Mouse (Mus musculus) kidney, postnatal 0 days (tissue): Measurements from ENCODE around the gene Cbx5. TPM values are rescaled to one million over a fixed set of nuclear protein-coding genes. Genes with fewer than 3 reads are reported as not detected.

Experiments
- ATAC-seq: fragments of 200-750 bp; cut with Nextera tagmentation; replicated peaks from 2 replicates; pipeline ENCODE4 v1.8.0; 2017; ENCODE audit warnings: low read depth, moderate number of reproducible peaks, moderate TSS enrichment, moderate library complexity; ENCODE audit not compliant: low FRiP score
- DNase-seq: peaks from one replicate; pipeline ENCODE4 v3.0.0-alpha.2; 2016; ENCODE audit warnings: low spot score
- H3K27ac ChIP-seq: fragments of 300-500 bp; sonication (generic); 2 replicates; pipeline ENCODE4 v1.5.1; 2014; ENCODE audit warnings: mild to moderate bottlenecking
- H3K27me3 ChIP-seq: fragments of 300-500 bp; sonication (generic); 2 replicates; pipeline ENCODE4 v1.6.1; 2014; ENCODE audit warnings: low read length, mixed read lengths; ENCODE audit not compliant: insufficient read depth
- H3K36me3 ChIP-seq: fragments of 300-500 bp; sonication (generic); 2 replicates; pipeline ENCODE4 v1.6.1; 2014; ENCODE audit warnings: low read length, mixed read lengths; ENCODE audit not compliant: insufficient read depth
- H3K4me1 ChIP-seq: fragments of 300-500 bp; sonication (generic); replicated peaks from 2 replicates; pipeline ENCODE4 v1.6.1; 2014; ENCODE audit warnings: antibody characterized with exemption, low read length, mixed read lengths; ENCODE audit not compliant: insufficient read depth
- H3K4me2 ChIP-seq: fragments of 300-500 bp; sonication (generic); 2 replicates; pipeline ENCODE4 v1.6.1; 2014; ENCODE audit warnings: mild to moderate bottlenecking, low read length, moderate library complexity, mixed read lengths
- H3K4me3 ChIP-seq: fragments of 300-500 bp; sonication (generic); replicated peaks from 2 replicates; pipeline ENCODE4 v1.5.1; 2014; ENCODE audit warnings: low read depth, low read length
- H3K9ac ChIP-seq: fragments of 300-500 bp; sonication (generic); 2 replicates; pipeline ENCODE4 v1.6.1; 2014; ENCODE audit warnings: low read depth, low read length
- H3K9me3 ChIP-seq: fragments of 300-500 bp; sonication (generic); replicated peaks from 2 replicates; pipeline ENCODE4 v1.6.1; 2016; ENCODE audit warnings: low read length, inconsistent platforms, mixed read lengths
- CTCF ChIP-seq: IDR thresholded peaks from 2 replicates; pipeline ENCODE4 v1.5.1; 2016; ENCODE audit warnings: antibody characterized with exemption, low read depth, mild to moderate bottlenecking, moderate library complexity
- WGBS: fragments of 180-500 bp; shearing (Covaris S2); extraction: QIAGEN DNeasy Blood & Tissue Kit; methylation state at CpG from one replicate; pipeline ENCODE4 v1.1.7; 2014; 5-methylcytosine and 5-hydroxymethylcytosine counted together
- microRNA counts: library from miRNA; unstranded; fragments of <30 nt; microRNA quantifications from one replicate; lab custom pipeline; 2015
- microRNA-seq: library from miRNA; unstranded; fragments of <30 nt; microRNA quantifications from one replicate; pipeline ENCODE4, GENCODE M21; 2016
- polyA plus RNA-seq: library from polyadenylated mRNA; unstranded; fragments of >200 nt; fragmentation: Nextera tagmentation; extraction: Ambion mirVana; gene quantifications from 2 replicates; pipeline ENCODE4 v1.2.1, GENCODE M21; 2015

Gene Cbx5
- polyA plus RNA-seq, 1 experiment from 2014 or later, result 62.0 TPM

GRCm38 (mm10) chr15:103144176-103144575 lies 95.4 kb downstream of the Cbx5 start:
- no peak overlapping the region for H3K4me3 ChIP-seq
- no peak overlapping the region for H3K9ac ChIP-seq
- no peak overlapping the region for H3K4me2 ChIP-seq
- no peak for ATAC-seq
- DNase-seq, result no peak
- no peak for TF ChIP-seq CTCF
- no peak overlapping the region for H3K27ac ChIP-seq
- H3K27me3 ChIP-seq, result 0 out of 2 replicates have a peak, but pooled peaks cover 6% of the 10 kb centered on the region
- WGBS, result 36% methylated on average over 3 of the region's 3 CpGs
- no peaks in the 10 kb centered on the region for H3K9me3 ChIP-seq
- no peaks in the 10 kb centered on the region for H3K36me3 ChIP-seq
- H3K4me1 ChIP-seq, result peaks cover 4% of the 10 kb centered on the region; the same call in 1 of the 2 replicates

MicroRNA genes within 50 kb of the gene (microRNA counts, 519-probe panel; counts per million panel counts)
- microRNA mmu-miR-148b (lab: Ali Mortazavi, UCI), result 5,113 counts per million, percentile 84 among the panel's probes with 10 or more counts

Small RNAs within 50 kb of the gene (microRNA-seq; reads per million reads assigned to microRNA genes)
- 467 reads per million, percentile 71 among the genes with 10 or more reads in this experiment for gene Mir148b

Other genes with a start within 250 kb of the Cbx5 start
- gene Hoxc8, start 249.2 kb downstream of the Cbx5 start, polyA plus RNA-seq, result 5.8 TPM in 2 replicates
- 7.8 and 9.3 TPM in 2 replicates for gene Hoxc6, start 241.6 kb downstream of the Cbx5 start, polyA plus RNA-seq
- 5.9 and 7.0 TPM in 2 replicates for gene Hoxc4, start 220.9 kb downstream of the Cbx5 start, polyA plus RNA-seq
- 13.0 TPM in 2 replicates for gene Smug1, start 72.7 kb downstream of the Cbx5 start, polyA plus RNA-seq
- 705 and 720 TPM in 2 replicates for gene Hnrnpa1, start 616 bp upstream of the Cbx5 start, polyA plus RNA-seq
- gene Nfe2, start 18.6 kb upstream of the Cbx5 start, polyA plus RNA-seq, result 1.9 and 2.8 TPM in 2 replicates
- 237 and 263 TPM in 2 replicates for gene Copz1, start 32.9 kb upstream of the Cbx5 start, polyA plus RNA-seq
- gene Gpr84, start 70.8 kb upstream of the Cbx5 start, polyA plus RNA-seq, result 0.47 and 0.65 TPM in 2 replicates
- 11.3 and 11.8 TPM in 2 replicates for gene Zfp385a, start 100.3 kb upstream of the Cbx5 start, polyA plus RNA-seq
- 19.4 and 22.0 TPM in 2 replicates for gene Itga5, start 126.9 kb upstream of the Cbx5 start, polyA plus RNA-seq
- gene Gtsf1, start 190.7 kb upstream of the Cbx5 start, polyA plus RNA-seq, result not detected in 2 replicates
- not detected in 2 replicates for gene Gtsf2, start 208.7 kb upstream of the Cbx5 start, polyA plus RNA-seq
- gene Nckap1l, start 214.0 kb upstream of the Cbx5 start, polyA plus RNA-seq, result 1.2 and 1.5 TPM in 2 replicates